Mouse (Mus musculus): ENCODE results near the gene Sypl. TPM values are rescaled to one million over a fixed set of nuclear protein-coding genes. Genes with fewer than 3 reads are reported as not detected.

Sypl gene
- polyA plus RNA-seq, 1 experiment, result 148 TPM

- WGBS, result 75% methylated on average over 10 of the region's 10 CpGs
- TF ChIP-seq CTCF (conservative IDR thresholded peaks at IDR 0.05; ENCODE audit: insufficient read depth, insufficient read length, low read depth, low read length) (0 out of 2 replicates have a peak, but pooled peaks have one; percentile 13), POLR2A (IDR thresholded peaks at IDR 0.05; ENCODE audit: low read depth, low read length) (no peak)
- peak; percentile 67 for DNase-seq
These were observed 26.4 kb upstream of the Sypl start for GRCm38 (mm10) chr12:32927231-32927835.

GRCm38 (mm10) chr12:32928180-32928579 is 25.5 kb upstream of the Sypl start:
- 94% methylated on average over 3 of the region's 3 CpGs for WGBS
- H3K36me3 ChIP-seq (ENCODE audit: control insufficient read depth, insufficient read depth, low read length), result no peaks in the 10 kb centered on the region
- peaks cover 29% of the 10 kb centered on the region for H3K4me1 ChIP-seq (ENCODE audit: control insufficient read depth, insufficient read depth, low read length)
- no peaks in the 10 kb centered on the region for H3K27me3 ChIP-seq (replicated peaks; ENCODE audit: control insufficient read depth, insufficient read depth, low read length)
- H3K27ac ChIP-seq (ENCODE audit: insufficient read depth, low read depth, low read length), result no peak overlapping the region
- TF ChIP-seq CTCF (conservative IDR thresholded peaks at IDR 0.05; ENCODE audit: insufficient read depth, insufficient read length, low read depth, low read length) (no peak), POLR2A (IDR thresholded peaks at IDR 0.05; ENCODE audit: low read depth, low read length) (no peak)
- no peak overlapping the region for H3K4me3 ChIP-seq (ENCODE audit: insufficient read depth, low read depth, low read length)
- DNase-seq, result no peak

More at GRCm38 (mm10) chr12:32927231-32927835, 26.4 kb upstream of the Sypl start:
- Histone ChIP-seq H3K27ac (ENCODE audit: insufficient read depth, low read depth, low read length) (0 out of 2 replicates have a peak overlapping the region, but pooled peaks have one; percentile 48), H3K4me3 (ENCODE audit: insufficient read depth, low read depth, low read length) (no peak overlapping the region), H3K27me3 (replicated peaks; ENCODE audit: control insufficient read depth, insufficient read depth, low read length) (no peaks in the 10 kb centered on the region), H3K4me1 (ENCODE audit: control insufficient read depth, insufficient read depth, low read length) (peaks cover 29% of the 10 kb centered on the region), H3K36me3 (ENCODE audit: control insufficient read depth, insufficient read depth, low read length) (no peaks in the 10 kb centered on the region)

- Histone ChIP-seq H3K27me3 (replicated peaks; ENCODE audit: control insufficient read depth, insufficient read depth, low read length) (no peaks in the 10 kb centered on the region), H3K4me1 (ENCODE audit: control insufficient read depth, insufficient read depth, low read length) (peaks cover 21% of the 10 kb centered on the region; the same call in 1 of the 2 replicates), H3K36me3 (ENCODE audit: control insufficient read depth, insufficient read depth, low read length) (no peaks in the 10 kb centered on the region), H3K27ac (ENCODE audit: insufficient read depth, low read depth, low read length) (peak overlapping the region; percentile 81), H3K4me3 (ENCODE audit: insufficient read depth, low read depth, low read length) (no peak overlapping the region)
- WGBS, result 59% methylated on average over 11 of the region's 11 CpGs
- DNase-seq, result peak; percentile 81
- TF ChIP-seq CTCF (conservative IDR thresholded peaks at IDR 0.05; ENCODE audit: insufficient read depth, insufficient read length, low read depth, low read length), result no peak
These were observed 23.7 kb upstream of the Sypl start for GRCm38 (mm10) chr12:32929831-32930513.

GRCm38 (mm10) chr12:32930566-32930965 is 23.1 kb upstream of the Sypl start:
- TF ChIP-seq POLR2A (IDR thresholded peaks at IDR 0.05; ENCODE audit: low read depth, low read length) (no peak), CTCF (conservative IDR thresholded peaks at IDR 0.05; ENCODE audit: insufficient read depth, insufficient read length, low read depth, low read length) (no peak)
- Histone ChIP-seq H3K27me3 (replicated peaks; ENCODE audit: control insufficient read depth, insufficient read depth, low read length) (no peaks in the 10 kb centered on the region), H3K27ac (ENCODE audit: insufficient read depth, low read depth, low read length) (peak overlapping the region; percentile 21), H3K36me3 (ENCODE audit: control insufficient read depth, insufficient read depth, low read length) (no peaks in the 10 kb centered on the region), H3K4me1 (ENCODE audit: control insufficient read depth, insufficient read depth, low read length) (peaks cover 21% of the 10 kb centered on the region; the same call in 1 of the 2 replicates), H3K4me3 (ENCODE audit: insufficient read depth, low read depth, low read length) (no peak overlapping the region)
- 76% methylated on average over 7 of the region's 7 CpGs for WGBS
- no peak for DNase-seq

- 57% methylated on average over 4 of the region's 4 CpGs for WGBS
- no peak for TF ChIP-seq POLR2A (IDR thresholded peaks at IDR 0.05; ENCODE audit: low read depth, low read length)
- TF ChIP-seq CTCF (conservative IDR thresholded peaks at IDR 0.05; ENCODE audit: insufficient read depth, insufficient read length, low read depth, low read length), result no peak
- peak; percentile 72 for DNase-seq
These were observed 17.3 kb upstream of the Sypl start for GRCm38 (mm10) chr12:32936246-32936946.

GRCm38 (mm10) chr12:32941141-32941540 is 12.6 kb upstream of the Sypl start:
- no peak for TF ChIP-seq CTCF (conservative IDR thresholded peaks at IDR 0.05; ENCODE audit: insufficient read depth, insufficient read length, low read depth, low read length)
- no peak for TF ChIP-seq POLR2A (IDR thresholded peaks at IDR 0.05; ENCODE audit: low read depth, low read length)
- Histone ChIP-seq H3K4me3 (ENCODE audit: insufficient read depth, low read depth, low read length) (no peak overlapping the region), H3K4me1 (ENCODE audit: control insufficient read depth, insufficient read depth, low read length) (peaks cover 24% of the 10 kb centered on the region), H3K27ac (ENCODE audit: insufficient read depth, low read depth, low read length) (peak overlapping the region; percentile 90), H3K36me3 (ENCODE audit: control insufficient read depth, insufficient read depth, low read length) (no peaks in the 10 kb centered on the region), H3K27me3 (replicated peaks; ENCODE audit: control insufficient read depth, insufficient read depth, low read length) (no peaks in the 10 kb centered on the region)
- 59% methylated on average over 4 of the region's 4 CpGs for WGBS
- DNase-seq, result peak; percentile 81

More at GRCm38 (mm10) chr12:32936246-32936946, 17.3 kb upstream of the Sypl start:
- no peaks in the 10 kb centered on the region for H3K36me3 ChIP-seq (ENCODE audit: control insufficient read depth, insufficient read depth, low read length)
- peaks cover 8% of the 10 kb centered on the region; the same call in 1 of the 2 replicates for H3K4me1 ChIP-seq (ENCODE audit: control insufficient read depth, insufficient read depth, low read length)
- H3K27ac ChIP-seq (ENCODE audit: insufficient read depth, low read depth, low read length), result no peak overlapping the region
- H3K4me3 ChIP-seq (ENCODE audit: insufficient read depth, low read depth, low read length), result no peak overlapping the region
- H3K27me3 ChIP-seq (replicated peaks; ENCODE audit: control insufficient read depth, insufficient read depth, low read length), result no peaks in the 10 kb centered on the region

GRCm38 (mm10) chr12:32943347-32943746 is 10.3 kb upstream of the Sypl start:
- no peak overlapping the region for H3K4me3 ChIP-seq (ENCODE audit: insufficient read depth, low read depth, low read length)
- H3K27me3 ChIP-seq (replicated peaks; ENCODE audit: control insufficient read depth, insufficient read depth, low read length), result no peaks in the 10 kb centered on the region
- TF ChIP-seq CTCF (conservative IDR thresholded peaks at IDR 0.05; ENCODE audit: insufficient read depth, insufficient read length, low read depth, low read length) (no peak), POLR2A (IDR thresholded peaks at IDR 0.05; ENCODE audit: low read depth, low read length) (no peak)
- H3K4me1 ChIP-seq (ENCODE audit: control insufficient read depth, insufficient read depth, low read length), result peaks cover 24% of the 10 kb centered on the region
- WGBS, result 36% methylated on average over 4 of the region's 4 CpGs
- peak; percentile 95 for DNase-seq
- no peaks in the 10 kb centered on the region for H3K36me3 ChIP-seq (ENCODE audit: control insufficient read depth, insufficient read depth, low read length)
- H3K27ac ChIP-seq (ENCODE audit: insufficient read depth, low read depth, low read length), result peak overlapping the region; percentile 89

All from kidney, adult 2 months (tissue).